Comparison of ENCODE assay signal across 21 mouse cellular contexts in genomic region chr14:11857928-11858481, GRCm38 (mm10).
A peak's percentile ranks its signal among the peaks of the same experiment; 100 is the strongest.
DNase-seq lines count a peak whose midpoint lies in the region; ATAC-seq and TF ChIP-seq lines count a peak whose summit lies in the region.
"Had no signal": no experiment of that assay in that cellular context is flagged by ENCODE, and none has a peak within 500 bp of the region (broad histone marks: within the 10 kb centered on the region; RNA-seq: fewer than 3 reads in every experiment).

No protein-coding gene starts in this region.

- ATAC-seq in hindbrain, embryonic 16.5 days, result peak; percentile 35; the same call in 1 of the 2 replicates
- ATAC-seq in hindbrain, embryonic 11.5 days (ENCODE audit: low FRiP score), result no peak
- no peak for ATAC-seq in granulocyte monocyte progenitor cell, adult 5-6 weeks (replicated peaks; ENCODE audit: poor library complexity, severe bottlenecking)
- ATAC-seq in midbrain, embryonic 13.5 days, result no peak
- ATAC-seq: forebrain, embryonic 16.5 days; midbrain, embryonic 15.5 days had no signal

- no peak overlapping the region for H3K4me3 ChIP-seq in hindbrain, embryonic 16.5 days (ENCODE audit: low read length)
- H3K4me3 ChIP-seq in hindbrain, embryonic 11.5 days (ENCODE audit: low read depth, low read length), result no peak overlapping the region
- H3K4me3 ChIP-seq in C2C12 (ENCODE audit: insufficient read depth, poor library complexity, severe bottlenecking), result no peak overlapping the region
- no peak overlapping the region for H3K4me3 ChIP-seq in midbrain, embryonic 13.5 days (replicated peaks)
- H3K4me3 ChIP-seq: hindbrain, embryonic 15.5 days; left cerebral cortex, adult 2 months; limb, embryonic 13.5 days; midbrain, embryonic 15.5 days; neural tube, embryonic 12.5 days had no signal

- no peak for DNase-seq in hindbrain, embryonic 11.5 days (ENCODE audit: low spot score)
- DNase-seq in cerebellum, adult 11-12 months, result peak; percentile 32
- peak; percentile 41 for DNase-seq in embryo, embryonic 9.5 days (ENCODE audit: extremely low spot score)
- DNase-seq: adrenal gland, postnatal 25 days; gastrocnemius, postnatal 14 days; kidney, postnatal 14 days; lung, adult 18-20 months; thymus, postnatal 4 days had no signal

- no peaks in the 10 kb centered on the region for H3K79me2 ChIP-seq in C2C12 (ENCODE audit: control insufficient read depth, insufficient read depth)

- 76% methylated on average over 3 of the region's 3 CpGs for WGBS in hindbrain, embryonic 16.5 days
- 63% methylated on average over 3 of the region's 3 CpGs for WGBS in hindbrain, embryonic 11.5 days
- 78% methylated on average over 3 of the region's 3 CpGs for WGBS in midbrain, embryonic 13.5 days

- no peaks in the 10 kb centered on the region for H3K9me3 ChIP-seq in hindbrain, embryonic 16.5 days (ENCODE audit: control insufficient read depth, low read length)
- H3K9me3 ChIP-seq in hindbrain, embryonic 11.5 days (ENCODE audit: control insufficient read depth, low read length), result no peaks in the 10 kb centered on the region
- H3K9me3 ChIP-seq in midbrain, embryonic 13.5 days, result no peaks in the 10 kb centered on the region
- H3K9me3 ChIP-seq: hindbrain, embryonic 15.5 days; limb, embryonic 13.5 days; midbrain, embryonic 15.5 days; neural tube, embryonic 12.5 days had no signal

- H3K79me3 ChIP-seq in C2C12 (ENCODE audit: low read depth), result no peaks in the 10 kb centered on the region

- no peak for TF ChIP-seq CTCF in C2C12 (IDR thresholded peaks at IDR 0.05; ENCODE audit: control insufficient read depth, insufficient read depth, insufficient read length)

- no peak overlapping the region for H3K4me2 ChIP-seq in hindbrain, embryonic 16.5 days (ENCODE audit: low read length)
- no peak overlapping the region for H3K4me2 ChIP-seq in hindbrain, embryonic 11.5 days (replicated peaks; ENCODE audit: low read depth, low read length)
- H3K4me2 ChIP-seq in midbrain, embryonic 13.5 days (replicated peaks), result no peak overlapping the region
- H3K4me2 ChIP-seq: hindbrain, embryonic 15.5 days; limb, embryonic 13.5 days; midbrain, embryonic 15.5 days; neural tube, embryonic 12.5 days had no signal

- no peaks in the 10 kb centered on the region; the same call in 1 of the 2 replicates for H3K4me1 ChIP-seq in hindbrain, embryonic 16.5 days (ENCODE audit: control insufficient read depth, insufficient read depth, low read depth, low read length)
- H3K4me1 ChIP-seq in hindbrain, embryonic 11.5 days (replicated peaks; ENCODE audit: control insufficient read depth, insufficient read depth, low read length), result no peaks in the 10 kb centered on the region
- H3K4me1 ChIP-seq in midbrain, embryonic 13.5 days (replicated peaks), result no peaks in the 10 kb centered on the region
- H3K4me1 ChIP-seq: neural tube, embryonic 12.5 days had no signal

- no peak overlapping the region for H3K9ac ChIP-seq in hindbrain, embryonic 16.5 days (ENCODE audit: low read depth, low read length)
- H3K9ac ChIP-seq in hindbrain, embryonic 11.5 days (ENCODE audit: low read depth, low read length), result no peak overlapping the region
- no peak overlapping the region for H3K9ac ChIP-seq in midbrain, embryonic 13.5 days (replicated peaks)
- H3K9ac ChIP-seq: hindbrain, embryonic 15.5 days; limb, embryonic 13.5 days; midbrain, embryonic 15.5 days; neural tube, embryonic 12.5 days had no signal

- no peaks in the 10 kb centered on the region for H3K27me3 ChIP-seq in hindbrain, embryonic 16.5 days (replicated peaks; ENCODE audit: control insufficient read depth, insufficient read depth, low read length)
- no peaks in the 10 kb centered on the region for H3K27me3 ChIP-seq in hindbrain, embryonic 11.5 days (ENCODE audit: control insufficient read depth, insufficient read depth, low read length)
- no peaks in the 10 kb centered on the region for H3K27me3 ChIP-seq in C2C12 (ENCODE audit: control insufficient read depth, insufficient read depth, insufficient read length)
- H3K27me3 ChIP-seq in midbrain, embryonic 13.5 days, result no peaks in the 10 kb centered on the region
- H3K27me3 ChIP-seq: hindbrain, embryonic 15.5 days; limb, embryonic 13.5 days; midbrain, embryonic 15.5 days; neural tube, embryonic 12.5 days had no signal

- no peaks in the 10 kb centered on the region for H3K36me3 ChIP-seq in hindbrain, embryonic 16.5 days (ENCODE audit: control insufficient read depth, insufficient read depth, low read length)
- H3K36me3 ChIP-seq in hindbrain, embryonic 11.5 days (ENCODE audit: control insufficient read depth, insufficient read depth, low read length), result no peaks in the 10 kb centered on the region
- no peaks in the 10 kb centered on the region for H3K36me3 ChIP-seq in C2C12 (ENCODE audit: control insufficient read depth, insufficient read depth)
- H3K36me3 ChIP-seq in midbrain, embryonic 13.5 days, result no peaks in the 10 kb centered on the region
- H3K36me3 ChIP-seq: G1E; hindbrain, embryonic 15.5 days; limb, embryonic 13.5 days; midbrain, embryonic 15.5 days; neural tube, embryonic 12.5 days had no signal

- no peak overlapping the region for H3K27ac ChIP-seq in hindbrain, embryonic 16.5 days (ENCODE audit: low read depth, low read length)
- no peak overlapping the region for H3K27ac ChIP-seq in hindbrain, embryonic 11.5 days (ENCODE audit: low read depth, low read length)
- H3K27ac ChIP-seq in midbrain, embryonic 13.5 days, result no peak overlapping the region
- H3K27ac ChIP-seq: hindbrain, embryonic 15.5 days; left cerebral cortex, adult 2 months; limb, embryonic 13.5 days; macrophage; midbrain, embryonic 15.5 days; neural tube, embryonic 12.5 days; stomach, postnatal 0 days had no signal

- no peak overlapping the region for H3ac ChIP-seq in C2C12 (ENCODE audit: control insufficient read depth, insufficient read length, low read depth)

TF ChIP-seq in C2C12, 6 proteins besides CTCF, POLR2A, EP300 and RAD21:
- TF ChIP-seq MYOG (IDR thresholded peaks at IDR 0.05; ENCODE audit: control insufficient read depth, extremely low read depth, insufficient read length), result no peak
- TF ChIP-seq MYOD1 (IDR thresholded peaks at IDR 0.05; ENCODE audit: control insufficient read depth, insufficient read length, low read depth), result peak; percentile 77
